Mouse (Mus musculus): ENCODE measurements around the gene Rem2. TPM values are rescaled to one million over a fixed set of nuclear protein-coding genes. Genes with fewer than 3 reads are reported as not detected.

Gene Rem2
- total RNA-seq, 2 experiments from 2014 or later: not detected

- DNase-seq (ENCODE audit: low spot score in 2 of 2): no peak
Measured at GRCm38 (mm10) chr14:54488350-54488749, 12.4 kb downstream of the Rem2 start.

DNA sequence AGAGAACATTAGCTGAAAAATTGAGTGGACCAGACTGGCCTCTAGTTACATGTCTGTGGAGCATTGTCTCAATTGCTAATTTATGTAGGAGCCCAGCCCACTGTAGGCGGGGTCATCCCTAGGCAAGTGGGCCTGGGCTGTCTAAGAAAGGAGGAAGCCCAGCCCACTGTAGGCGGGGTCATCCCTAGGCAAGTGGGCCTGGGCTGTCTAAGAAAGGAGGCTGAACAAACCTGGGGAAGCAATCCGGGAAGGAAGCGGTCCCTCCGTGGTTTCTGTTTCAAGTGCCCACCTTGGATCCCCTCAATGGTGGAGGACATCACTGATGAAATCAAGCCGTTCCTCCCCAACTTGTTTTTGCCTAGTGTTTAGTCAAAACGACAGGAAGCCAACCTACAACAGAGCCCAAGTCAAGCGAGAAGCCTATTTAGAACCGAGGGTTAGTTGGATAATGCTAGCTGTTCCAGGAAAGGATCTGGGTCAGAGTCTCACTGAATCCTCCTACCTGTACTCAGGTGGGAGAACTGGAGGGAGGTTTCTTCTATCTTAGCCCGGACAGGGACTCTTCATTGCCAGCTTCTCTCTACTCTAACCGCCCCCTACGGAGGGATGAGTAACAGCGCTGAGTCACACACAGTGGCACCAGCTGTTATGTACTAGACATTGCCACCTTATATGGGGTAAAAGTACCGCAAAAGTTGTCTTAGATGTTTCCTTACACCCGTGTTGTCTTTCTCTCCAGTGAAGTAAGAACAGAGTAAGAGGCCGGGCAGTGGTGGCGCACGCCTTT lies 16.6 kb downstream of the Rem2 start:
- no peak for DNase-seq (ENCODE audit: low spot score in 2 of 2)

- DNase-seq (ENCODE audit: low spot score in 2 of 2): no peak
Measured at GRCm38 (mm10) chr14:54493236-54493635, 17.3 kb downstream of the Rem2 start.

DNA sequence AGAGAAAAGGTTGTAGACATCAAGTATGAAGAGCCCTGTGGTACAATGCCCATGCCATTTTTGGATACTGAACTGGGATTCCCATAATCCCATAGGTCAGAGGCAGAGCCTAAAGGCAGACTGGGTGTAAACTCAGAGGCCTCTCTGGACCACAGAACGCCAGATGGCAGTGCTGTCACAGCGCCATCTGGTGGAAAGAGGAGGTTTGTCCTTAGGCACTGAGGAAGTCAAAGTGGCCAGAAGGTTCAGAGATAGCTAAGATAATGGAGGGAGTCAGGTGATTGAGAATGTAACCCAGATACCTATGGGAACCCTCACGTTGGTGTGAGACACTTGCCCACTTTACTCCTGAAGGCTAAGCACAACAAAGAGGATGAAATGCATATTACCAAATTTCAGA lies 18.3 kb downstream of the Rem2 start:
- peak; percentile 52 to 64 for DNase-seq (ENCODE audit: low spot score in 2 of 2)

DNA sequence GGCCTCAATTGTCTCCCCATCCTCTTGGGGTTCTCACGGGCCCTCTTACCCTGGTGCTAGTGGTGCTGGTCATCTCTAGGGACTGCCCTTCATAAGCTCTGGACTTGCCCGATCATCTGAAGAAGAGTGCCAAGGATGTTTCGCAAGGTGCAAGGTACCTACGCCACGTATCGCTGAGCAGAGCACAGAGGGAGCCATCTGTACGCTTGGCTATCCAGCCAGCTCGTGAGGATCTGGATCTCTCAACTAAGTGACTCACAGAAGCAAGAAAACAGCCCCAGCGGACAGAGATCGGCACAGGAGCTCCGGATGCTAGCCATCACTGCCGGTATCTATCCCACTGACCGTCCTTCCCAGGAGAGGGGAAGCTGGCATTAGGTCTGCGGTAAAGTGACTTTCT lies 20.8 kb downstream of the Rem2 start:
- no peak for DNase-seq (ENCODE audit: low spot score in 2 of 2)

GRCm38 (mm10) chr14:54499330-54499729 lies 23.4 kb downstream of the Rem2 start:
- DNase-seq (ENCODE audit: low spot score in 2 of 2): no peak

DNA sequence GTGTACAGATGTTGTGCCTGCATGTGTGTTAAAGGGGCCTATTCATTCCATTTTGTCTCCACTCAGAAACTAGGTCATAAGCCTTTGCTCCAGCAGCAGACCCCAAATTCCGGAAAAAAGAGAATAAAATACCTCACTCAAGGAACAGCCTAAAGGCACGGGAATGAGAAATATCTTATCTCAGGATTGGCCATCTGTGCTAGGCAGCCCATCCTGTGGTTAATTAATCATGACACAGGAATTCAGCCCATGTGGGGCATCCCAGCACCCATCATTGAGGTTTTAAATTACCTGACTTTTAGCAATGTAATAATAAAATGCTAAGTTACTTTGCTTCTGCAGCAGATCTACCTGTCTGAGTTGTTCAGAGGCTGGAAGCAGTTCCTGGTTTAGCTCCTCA lies 25.5 kb downstream of the Rem2 start:
- DNase-seq (ENCODE audit: low spot score in 2 of 2): no peak

GRCm38 (mm10) chr14:54503092-54503491 lies 27.2 kb downstream of the Rem2 start:
- DNase-seq (ENCODE audit: low spot score in 2 of 2): no peak

DNA sequence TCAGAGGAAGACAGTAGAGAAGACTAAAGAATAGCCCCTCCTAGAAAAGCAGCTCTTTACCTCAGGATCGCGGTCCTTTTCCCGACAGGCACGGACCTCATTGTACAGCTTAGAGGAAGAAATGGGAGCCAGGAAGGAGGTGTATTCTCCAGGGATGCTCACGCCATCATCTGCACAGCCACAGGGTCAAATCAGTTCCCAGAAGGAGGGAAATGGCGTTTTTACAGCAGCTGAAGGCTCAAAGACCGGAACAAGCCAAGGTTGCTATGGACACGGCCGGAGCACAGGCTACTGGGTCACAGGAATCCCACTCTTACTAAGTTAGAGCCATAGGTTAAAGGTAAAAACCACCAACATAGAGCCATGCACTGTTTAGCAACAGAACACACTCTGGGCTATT lies 33.9 kb downstream of the Rem2 start:
- no peak for DNase-seq (ENCODE audit: low spot score in 2 of 2)

DNA sequence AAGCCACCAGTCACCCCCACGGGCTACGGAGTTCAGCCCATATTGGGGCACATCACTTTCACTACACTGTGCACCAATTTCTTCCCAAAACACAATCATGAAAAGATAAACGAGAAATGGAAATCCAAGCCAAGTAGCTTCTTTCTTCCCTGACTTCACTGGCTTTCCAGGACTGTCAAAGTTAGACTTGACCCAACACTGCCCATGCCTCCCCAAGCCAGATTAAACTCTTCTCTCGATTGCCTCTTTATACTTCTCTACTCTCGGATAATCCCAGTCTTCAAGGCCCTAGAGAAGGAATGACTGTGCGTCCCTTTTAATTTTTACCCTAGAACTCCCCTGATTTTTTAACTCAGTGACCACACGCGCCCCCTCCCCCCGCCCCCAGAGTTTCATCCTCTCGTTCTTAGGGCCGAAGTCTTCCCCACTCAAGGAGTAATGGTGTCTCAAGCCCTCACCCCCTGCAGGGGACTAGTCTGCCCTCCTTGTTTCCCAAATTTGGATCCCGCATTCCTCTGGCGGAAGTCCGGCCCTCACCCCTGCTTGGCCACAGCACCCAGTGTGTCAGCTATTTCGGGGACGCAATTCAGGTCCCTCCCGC lies 40.9 kb downstream of the Rem2 start:
- DNase-seq (ENCODE audit: low spot score in 2 of 2): no peak

DNA sequence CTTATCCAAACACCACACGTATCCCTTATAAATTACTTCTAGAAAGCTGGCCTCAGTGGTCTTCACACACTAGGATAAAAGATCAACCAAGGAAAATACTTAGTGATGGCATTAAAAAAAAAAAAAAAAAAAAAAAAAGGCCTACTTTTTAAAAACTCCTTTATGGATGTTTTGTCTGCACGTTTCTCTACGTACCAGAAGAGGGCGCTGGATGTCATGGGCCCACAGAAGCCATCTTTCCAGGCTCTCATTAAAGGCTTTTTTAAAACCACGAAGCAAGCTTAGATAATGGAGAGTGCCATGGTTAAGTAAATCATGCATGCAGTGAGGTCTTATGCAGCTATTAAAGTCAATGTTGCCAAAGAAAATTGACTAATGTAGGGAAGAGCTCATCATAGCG lies 47.7 kb downstream of the Rem2 start:
- DNase-seq (ENCODE audit: low spot score in 2 of 2): no peak

- DNase-seq (ENCODE audit: low spot score in 2 of 2): no peak
Measured at GRCm38 (mm10) chr14:54527227-54528006, 51.5 kb downstream of the Rem2 start.

- no peak for DNase-seq (ENCODE audit: low spot score in 2 of 2)
Measured at GRCm38 (mm10) chr14:54528007-54528393, 52.1 kb downstream of the Rem2 start.

DNA sequence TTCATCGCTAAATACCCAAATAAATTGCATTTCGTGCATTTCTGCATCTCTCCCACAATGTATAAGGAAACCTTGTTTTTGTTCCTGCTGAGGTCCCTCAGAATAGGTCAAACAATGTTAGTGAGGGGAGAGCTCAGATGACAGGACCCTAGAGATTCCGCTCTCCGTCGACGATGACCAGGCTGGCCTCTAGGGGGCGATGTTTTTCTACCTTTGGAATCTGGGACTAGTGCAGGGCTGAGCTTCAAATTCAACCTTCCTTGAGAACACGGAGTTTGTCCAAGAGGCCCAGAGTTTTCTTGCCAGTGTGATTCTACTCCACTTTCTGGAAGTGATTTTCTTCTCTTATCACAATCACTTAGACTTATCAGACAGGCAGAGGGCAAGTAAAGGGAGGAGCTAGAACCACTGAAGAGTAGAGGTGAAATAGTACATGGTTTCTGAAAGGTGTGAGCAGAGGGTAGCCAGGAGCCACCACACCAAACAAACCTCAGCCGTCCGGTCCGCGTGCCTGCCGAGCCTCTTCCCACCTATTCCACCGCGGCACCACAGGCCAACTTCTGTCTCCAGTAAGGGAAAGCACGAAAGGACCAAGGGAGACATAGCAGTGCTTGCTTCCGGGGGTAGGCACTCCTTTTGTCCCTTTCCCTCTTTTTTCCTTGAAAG lies 52.7 kb downstream of the Rem2 start:
- DNase-seq (ENCODE audit: low spot score in 2 of 2): peak; percentile 75 to 78

Other genes starting within 250 kb of the Rem2 start
- 10 to 100 TPM; 89.9 to 92.3 TPM for gene Dad1, start 222.0 kb upstream of the Rem2 start, total RNA-seq (2021)
- gene Abhd4, start 221.9 kb upstream of the Rem2 start, total RNA-seq (2021): 10 to 100 TPM; 30.1 to 31.5 TPM
- gene Olfr49, start 191.2 kb upstream of the Rem2 start, total RNA-seq (2021): not detected
- gene Oxa1l, start 115.3 kb upstream of the Rem2 start, total RNA-seq (2021): 10 to 100 TPM; 67.8 to 85.9 TPM
- gene Slc7a7, start 58.3 kb upstream of the Rem2 start, total RNA-seq (2021): 1 to 10 TPM; 6.2 to 7.3 TPM
- 100 to 1,000 TPM; 151 to 166 TPM for gene Mrpl52, start 49.2 kb upstream of the Rem2 start, total RNA-seq (2021)
- 100 to 1,000 TPM; 222 to 237 TPM for gene Mmp14, start 44.5 kb upstream of the Rem2 start, total RNA-seq (2021)
- 10 to 100 TPM; 39.0 to 42.9 TPM for gene Lrp10, start 12.0 kb upstream of the Rem2 start, total RNA-seq (2021)
- gene Prmt5, start 41.4 kb downstream of the Rem2 start, total RNA-seq (2021): 10 to 100 TPM; 40.0 to 40.4 TPM
- gene Haus4, start 78.5 kb downstream of the Rem2 start, total RNA-seq (2021): 10 to 100 TPM; 18.1 to 21.2 TPM
- 10 to 100 TPM; 14.6 to 15.8 TPM for gene Ajuba, start 101.5 kb downstream of the Rem2 start, total RNA-seq (2021)
- gene 4931414P19Rik, start 129.9 kb downstream of the Rem2 start, total RNA-seq (2021): 1 to 10 TPM; 4.3 to 6.8 TPM
- gene Psmb5, start 141.9 kb downstream of the Rem2 start, total RNA-seq (2021): 100 to 1,000 TPM; 173 to 176 TPM
- gene Psmb11, start 145.3 kb downstream of the Rem2 start, total RNA-seq (2021): not detected
- not detected for gene Gm17606, start 164.9 kb downstream of the Rem2 start, total RNA-seq (2021)
- gene Cdh24, start 165.3 kb downstream of the Rem2 start, total RNA-seq (2021): 1 to 10 TPM; 3.2 to 3.5 TPM
- 10 to 100 TPM; 25.4 to 27.1 TPM for gene 1700123O20Rik, start 210.1 kb downstream of the Rem2 start, total RNA-seq (2021)
- 100 to 1,000 TPM; 134 to 165 TPM for gene Acin1, start 210.8 kb downstream of the Rem2 start, total RNA-seq (2021)
- under 1 TPM in 1 of 2 experiments, not detected in 1; 0.16 TPM for gene Gm29776, start 222.7 kb downstream of the Rem2 start, total RNA-seq (2021)
- gene Cebpe, start 236.1 kb downstream of the Rem2 start, total RNA-seq (2021): not detected

Measured in gastrocnemius, postnatal 4 days (tissue).